Mouse (Mus musculus) c-Kit-negative CD71-positive TER-119-positive erythroid progenitor cells, embryonic 14.5 days (primary cell): ENCODE data around the gene Strbp.

Experiments
- DNase-seq: peaks from one replicate; pipeline ENCODE4 v3.0.0-alpha.2; 2013; ENCODE audit warnings: low read depth, low spot score

The Strbp gene

DNA sequence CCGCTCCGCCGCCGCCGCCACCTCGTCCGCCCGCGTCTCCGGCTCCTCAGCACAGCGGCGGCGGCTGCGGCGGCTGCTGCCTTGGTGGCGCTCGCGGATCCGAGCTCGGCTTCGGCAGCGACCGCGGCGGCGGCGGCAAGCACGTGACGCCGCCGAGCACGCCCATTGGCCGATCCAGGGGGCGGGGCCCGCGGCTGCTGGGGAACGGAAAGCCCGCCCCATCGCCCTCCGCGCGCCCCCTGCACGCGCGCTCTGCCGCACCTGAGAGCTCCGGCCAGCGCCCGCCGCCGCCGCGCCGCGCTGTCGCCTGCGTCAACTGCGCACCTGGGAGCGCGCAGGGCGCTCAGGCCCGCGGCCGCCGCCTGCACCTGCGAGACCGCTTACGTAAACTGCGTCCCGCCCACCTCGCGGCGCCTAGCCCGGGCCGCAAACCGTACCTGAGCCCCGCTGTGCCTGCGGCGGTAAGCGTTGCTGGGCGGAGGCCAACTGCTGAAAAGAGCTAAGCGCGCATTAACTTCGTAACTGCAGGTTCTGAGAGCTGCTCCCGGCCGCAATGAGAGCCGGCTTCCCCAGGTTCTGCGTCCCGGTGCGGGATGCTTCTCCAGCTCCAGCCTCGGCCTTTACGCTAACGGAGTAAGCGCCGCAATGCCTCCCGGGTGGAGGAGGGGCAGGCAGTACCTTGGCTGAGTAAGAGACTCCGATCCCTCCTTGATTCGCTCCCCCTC lies at the start of gene Strbp:
TSS of gene Strbp (minus strand) at position 630 of the 725 bp plus-strand sequence.
- DNase-seq: peak; percentile 85

DNA sequence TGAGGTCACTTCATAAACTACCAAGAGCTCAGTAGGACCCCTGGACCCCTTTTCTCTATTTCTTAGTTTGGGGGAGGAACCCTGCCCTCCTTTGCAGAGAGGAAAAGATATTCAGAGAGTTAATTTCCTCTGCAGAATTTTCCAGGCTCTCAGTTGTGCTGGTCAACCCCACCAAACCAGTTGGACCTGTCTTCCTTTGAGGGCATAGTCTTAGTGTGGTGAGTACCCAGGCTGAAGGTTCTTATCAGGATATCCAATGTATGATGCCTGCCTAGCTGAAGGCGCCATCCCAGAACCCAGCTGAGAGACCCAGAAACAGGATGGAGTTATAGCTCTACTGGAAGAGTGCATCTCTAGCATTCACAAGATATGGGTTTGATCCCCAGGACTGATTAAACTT lies 47.5 kb upstream of the Strbp start:
- DNase-seq: no peak

DNA sequence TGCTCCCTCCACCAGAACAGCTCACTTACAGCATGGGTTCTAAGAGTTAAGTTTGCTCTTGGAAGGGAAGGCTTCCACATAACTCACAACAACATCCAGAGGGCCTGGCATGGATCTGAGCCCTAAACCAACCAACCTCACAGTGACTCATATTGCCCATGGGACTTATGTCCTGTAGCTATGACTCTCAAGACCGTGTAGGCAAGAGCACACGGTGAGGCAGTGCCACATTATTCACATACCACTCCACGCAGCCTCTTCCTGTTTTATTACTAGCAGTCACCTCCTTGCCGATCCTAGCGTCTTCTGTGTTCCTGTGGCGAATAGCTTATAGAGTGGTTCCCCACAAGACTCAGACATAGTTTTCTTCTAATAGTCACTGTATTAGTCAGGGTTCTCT lies 45.7 kb upstream of the Strbp start:
- no peak for DNase-seq

DNA sequence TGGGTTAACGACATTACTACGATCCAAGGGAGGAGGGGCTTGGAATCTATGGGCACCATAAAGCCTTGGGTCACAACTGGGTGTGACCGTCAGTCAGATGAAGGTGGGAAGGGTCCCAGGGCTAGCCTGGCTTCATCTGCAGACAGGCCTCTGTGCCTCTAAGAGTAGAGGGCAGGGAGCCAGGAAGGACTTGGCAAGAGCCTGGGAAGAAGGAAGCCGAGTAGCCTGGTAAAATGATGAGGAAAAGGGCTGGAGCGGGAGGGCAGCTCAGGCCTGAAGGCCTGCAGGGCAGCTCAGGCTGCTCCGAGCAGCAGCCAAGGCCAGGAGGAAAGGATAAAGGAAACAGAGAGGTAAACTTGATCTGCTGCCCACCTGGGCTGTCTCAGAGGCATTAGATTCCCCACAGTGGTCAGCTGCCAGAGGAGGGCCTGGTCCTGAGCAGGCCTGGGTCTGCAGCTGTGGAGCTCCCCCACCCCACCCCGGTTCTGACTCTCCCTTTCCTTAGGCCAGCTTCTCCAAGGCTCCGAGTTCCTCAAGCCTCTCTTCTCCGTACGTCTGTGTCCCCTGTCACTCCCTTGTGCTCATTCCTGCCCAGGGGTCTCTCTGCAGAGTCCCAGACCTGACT lies 44.9 kb upstream of the Strbp start:
- DNase-seq: no peak

DNA sequence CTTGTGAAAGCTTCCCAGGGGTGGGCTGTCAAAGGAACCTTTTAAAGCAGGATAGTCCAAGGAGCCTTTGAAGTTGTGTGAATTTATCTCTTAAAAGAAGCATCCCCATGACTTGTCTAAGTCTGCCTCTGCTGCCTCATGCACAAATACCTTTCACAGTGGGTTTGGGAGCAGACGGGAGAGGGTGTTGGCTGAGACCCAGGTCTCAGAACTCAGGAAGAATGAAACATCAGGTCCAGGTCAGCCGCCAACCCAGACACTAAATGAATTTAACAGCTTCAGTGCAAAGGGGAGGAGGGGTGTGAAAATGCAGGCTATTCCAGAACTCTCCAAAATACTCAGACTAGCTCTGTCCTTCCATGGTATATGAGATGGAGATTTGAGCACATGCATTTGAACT lies 44.2 kb upstream of the Strbp start:
- DNase-seq: no peak

DNA sequence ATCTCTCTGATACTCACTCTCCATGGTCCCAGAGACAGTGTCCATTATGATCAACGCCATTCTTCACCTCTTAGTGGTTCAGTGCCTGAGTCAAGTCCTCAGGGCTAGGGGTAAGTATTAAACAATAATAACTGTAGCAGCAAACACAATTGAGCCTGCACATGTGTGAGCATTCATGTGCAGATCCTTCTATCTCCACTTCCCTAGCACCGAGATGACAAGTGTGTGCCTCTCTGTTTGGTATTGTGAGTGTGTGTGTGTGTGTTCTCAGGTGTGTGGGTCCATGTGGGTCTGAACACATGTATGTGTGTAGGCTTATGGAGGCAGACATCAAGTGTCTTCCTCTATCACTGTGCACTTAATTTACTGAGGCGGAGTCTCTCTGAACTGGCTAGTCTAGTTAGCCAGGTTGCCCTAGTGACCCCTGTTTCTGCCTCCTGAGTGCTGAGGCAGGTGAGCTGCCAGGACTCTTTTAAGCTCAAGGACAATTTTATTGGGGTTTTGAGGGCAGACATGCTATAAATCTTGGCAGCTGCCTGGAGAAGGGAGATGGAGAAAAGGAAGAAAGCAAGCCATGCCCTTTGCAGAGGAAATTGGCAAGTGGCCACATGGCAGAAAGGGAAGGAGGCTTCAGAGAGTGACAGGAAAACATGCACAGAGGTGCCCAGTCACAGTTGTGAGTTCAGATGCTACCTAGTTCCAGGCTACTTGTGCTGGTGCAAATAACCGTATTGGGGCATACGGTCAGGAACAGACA lies 42.8 kb upstream of the Strbp start:
- DNase-seq: no peak

DNA sequence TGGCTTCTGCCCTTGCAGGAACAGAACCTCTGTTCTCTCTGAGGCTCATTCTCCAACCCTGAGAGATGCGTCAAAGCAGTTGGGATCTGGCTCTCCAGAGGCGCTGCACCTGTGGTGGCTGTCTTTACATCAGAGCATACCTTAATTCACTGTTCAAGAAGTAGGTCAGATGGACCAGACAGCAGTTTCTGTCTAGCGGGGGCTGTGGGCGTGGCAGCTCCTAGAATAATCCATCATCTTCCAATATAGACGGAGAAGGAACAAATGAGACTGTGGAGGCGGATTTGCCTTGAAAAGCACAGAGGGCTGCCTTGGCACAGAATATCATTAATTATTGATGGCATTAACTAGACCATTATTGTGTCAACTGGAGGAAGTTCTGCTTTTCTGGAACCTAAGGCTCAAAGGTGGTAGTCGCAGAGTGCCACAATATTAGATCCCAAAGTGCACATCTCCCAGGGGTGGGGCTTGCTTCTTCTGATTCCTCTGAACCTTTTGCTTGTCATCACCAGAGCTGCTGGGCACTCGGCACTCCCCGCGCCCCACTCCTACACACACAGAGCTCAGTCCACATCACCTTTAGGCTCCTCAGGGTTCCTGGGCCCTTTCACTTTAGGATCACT lies 41.2 kb upstream of the Strbp start:
- DNase-seq: no peak

DNA sequence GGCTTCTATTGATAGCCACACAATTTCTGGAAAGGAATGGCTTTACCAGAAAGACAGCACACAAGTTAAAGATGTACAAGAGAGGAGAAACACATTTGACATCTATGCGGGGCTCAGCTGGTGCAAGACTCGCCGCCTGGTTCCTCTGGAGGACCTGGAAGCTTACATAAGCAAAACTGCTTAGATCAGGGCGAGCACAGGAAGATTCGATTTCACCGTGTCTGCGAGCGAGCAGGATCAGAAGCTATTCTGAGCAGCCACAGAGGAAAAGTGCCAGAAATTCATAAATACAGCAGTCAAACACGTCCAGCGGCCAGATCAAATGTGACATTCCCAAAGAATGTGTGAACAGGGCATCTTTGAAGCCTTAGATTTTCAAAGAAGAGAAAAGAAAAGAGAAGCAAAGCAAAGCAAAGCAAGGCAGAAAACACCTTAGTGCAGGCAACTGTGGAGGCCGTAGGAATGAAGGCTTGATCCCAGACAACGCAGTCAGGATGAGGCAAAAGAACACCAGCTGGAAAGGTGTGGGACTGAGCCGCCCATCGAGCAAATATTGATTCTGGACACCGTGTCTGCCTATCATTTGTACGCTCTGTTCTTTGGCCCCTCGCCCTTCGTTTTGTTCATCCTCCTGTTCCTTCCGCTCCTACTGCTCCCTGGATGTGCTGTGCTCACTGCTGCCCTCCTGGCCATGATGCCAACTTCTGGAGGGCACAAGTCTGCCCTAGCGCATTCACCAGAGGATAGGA lies 38.3 kb upstream of the Strbp start:
- no peak for DNase-seq

DNA sequence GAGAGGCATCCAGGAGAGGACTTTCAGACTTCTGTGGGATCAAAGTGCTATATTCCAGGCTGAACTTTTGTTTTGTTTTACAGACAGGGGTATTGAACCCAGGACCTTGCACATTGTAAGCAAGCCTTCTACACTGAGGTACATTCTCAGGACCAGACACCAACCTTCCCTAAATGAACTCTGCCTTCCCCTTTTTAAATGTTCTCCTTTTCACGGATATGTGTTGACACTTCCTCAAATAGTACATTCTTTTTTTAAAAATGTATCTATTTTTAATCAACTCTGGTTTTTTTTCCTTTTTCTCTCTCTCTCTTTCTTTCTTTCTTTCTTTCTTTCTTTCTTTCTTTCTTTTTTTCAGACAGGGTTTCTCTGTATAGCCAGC lies 32.1 kb upstream of the Strbp start:
- DNase-seq: no peak

DNA sequence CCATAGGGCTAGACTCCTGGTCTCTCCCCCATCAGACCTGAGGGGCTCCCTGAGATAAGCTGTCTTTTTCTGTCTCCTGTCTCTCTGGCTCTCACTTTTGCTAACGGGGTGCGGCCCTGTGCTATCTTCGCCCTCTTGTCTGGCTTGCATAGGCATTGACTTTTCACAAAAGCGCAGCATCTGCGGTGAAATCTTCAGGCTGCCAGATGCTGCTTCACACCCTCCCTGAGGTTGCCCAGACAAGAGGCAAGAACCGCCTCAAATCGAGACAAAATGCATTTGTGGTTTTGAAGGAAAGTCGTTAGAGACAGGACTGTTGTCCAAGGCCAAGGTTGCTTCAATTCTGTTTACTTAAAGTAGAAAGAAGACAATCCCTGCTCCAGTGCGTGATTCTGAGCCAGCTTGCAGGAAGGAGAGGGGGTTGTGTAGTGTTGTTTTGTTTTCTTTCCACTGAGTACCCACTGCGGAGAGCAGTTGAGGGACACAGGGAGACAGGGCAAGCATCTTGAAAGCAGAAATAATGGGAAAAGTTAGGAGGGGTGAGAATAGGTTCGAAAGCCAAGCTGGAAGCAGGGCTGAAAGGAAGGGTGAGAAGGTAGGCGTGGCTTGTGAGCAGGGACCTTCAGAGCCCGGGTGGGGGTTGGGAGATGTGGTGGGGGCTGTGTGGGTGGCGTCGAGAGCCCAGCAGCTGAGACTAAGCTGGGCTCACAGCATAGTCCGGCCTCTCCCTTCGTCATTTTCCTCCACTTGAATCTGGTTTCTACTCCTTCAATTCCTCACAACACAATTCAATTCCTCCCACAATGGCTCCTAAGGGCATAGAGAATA lies 31.5 kb upstream of the Strbp start:
- DNase-seq: no peak

DNA sequence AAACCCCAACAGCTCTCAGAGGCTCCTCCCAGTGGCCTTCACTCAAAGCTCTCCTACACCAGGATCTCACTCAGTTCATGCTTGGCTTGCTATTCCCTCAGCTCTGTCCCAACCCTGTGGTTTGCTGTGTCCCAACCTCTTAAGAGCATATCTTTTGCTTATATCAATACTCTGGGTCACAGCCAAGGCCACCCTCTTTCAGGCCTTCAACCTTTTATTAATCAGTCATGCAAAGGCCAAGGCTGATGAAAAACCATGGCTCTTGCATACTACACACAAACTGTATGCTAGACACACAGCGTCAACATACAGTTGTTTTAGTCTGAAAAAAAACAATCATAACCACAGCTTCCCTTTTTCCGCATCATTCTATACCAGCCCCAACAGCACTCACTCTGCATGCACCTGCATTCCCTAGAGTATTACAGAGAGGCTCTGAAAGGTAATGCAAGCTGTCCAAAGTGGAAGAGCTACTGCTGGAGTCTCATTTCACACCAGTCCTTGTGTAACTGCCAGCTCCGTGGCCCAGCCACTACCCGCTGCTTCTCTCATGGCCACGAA lies 27.7 kb upstream of the Strbp start:
- DNase-seq: no peak

DNA sequence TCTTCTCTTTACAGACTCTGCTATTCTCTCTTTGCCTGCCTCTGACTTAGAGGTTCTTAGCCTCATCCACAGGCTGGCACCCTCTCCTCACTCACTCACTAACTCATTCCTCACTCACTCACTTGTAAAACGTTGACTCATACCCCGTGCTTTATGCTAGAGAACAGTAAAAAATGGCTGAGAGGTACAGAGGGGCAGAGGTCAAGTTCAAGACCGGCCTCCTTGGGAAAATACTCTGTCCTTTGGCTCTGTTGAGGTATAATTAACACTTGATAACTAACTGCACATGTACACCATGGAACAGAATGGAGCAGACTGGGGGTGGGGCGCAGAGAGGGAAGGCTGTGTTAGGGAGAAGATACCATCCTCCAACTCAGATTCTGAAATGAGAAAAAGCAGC lies 20.6 kb upstream of the Strbp start:
- DNase-seq: no peak

DNA sequence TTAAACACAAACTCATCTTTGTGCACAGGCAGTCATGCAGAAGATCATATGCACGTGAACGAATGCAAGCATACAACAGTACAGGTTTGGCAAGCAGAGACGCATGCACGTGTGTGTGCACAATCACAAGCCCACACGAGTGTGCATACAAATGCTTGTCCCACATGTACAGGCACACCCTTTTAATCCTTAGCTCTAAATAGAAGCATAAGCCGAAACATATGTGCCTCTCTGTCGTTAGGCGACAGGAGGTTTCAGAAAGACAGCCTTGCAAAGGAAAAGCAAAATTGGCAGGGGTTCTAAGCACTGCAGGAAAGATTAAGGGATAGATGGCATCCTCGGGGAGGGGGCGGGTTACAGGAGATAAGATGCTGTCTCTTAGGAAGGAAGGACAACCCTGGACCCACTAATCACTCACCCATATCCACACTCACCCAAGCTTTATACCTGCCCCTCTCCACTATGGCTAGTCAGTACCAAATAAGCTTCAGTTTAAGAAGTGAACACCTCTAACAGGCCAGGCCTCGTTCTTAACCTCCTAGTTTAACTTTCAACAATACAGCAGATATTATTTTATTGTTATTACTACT lies 19.9 kb upstream of the Strbp start:
- DNase-seq: no peak

DNA sequence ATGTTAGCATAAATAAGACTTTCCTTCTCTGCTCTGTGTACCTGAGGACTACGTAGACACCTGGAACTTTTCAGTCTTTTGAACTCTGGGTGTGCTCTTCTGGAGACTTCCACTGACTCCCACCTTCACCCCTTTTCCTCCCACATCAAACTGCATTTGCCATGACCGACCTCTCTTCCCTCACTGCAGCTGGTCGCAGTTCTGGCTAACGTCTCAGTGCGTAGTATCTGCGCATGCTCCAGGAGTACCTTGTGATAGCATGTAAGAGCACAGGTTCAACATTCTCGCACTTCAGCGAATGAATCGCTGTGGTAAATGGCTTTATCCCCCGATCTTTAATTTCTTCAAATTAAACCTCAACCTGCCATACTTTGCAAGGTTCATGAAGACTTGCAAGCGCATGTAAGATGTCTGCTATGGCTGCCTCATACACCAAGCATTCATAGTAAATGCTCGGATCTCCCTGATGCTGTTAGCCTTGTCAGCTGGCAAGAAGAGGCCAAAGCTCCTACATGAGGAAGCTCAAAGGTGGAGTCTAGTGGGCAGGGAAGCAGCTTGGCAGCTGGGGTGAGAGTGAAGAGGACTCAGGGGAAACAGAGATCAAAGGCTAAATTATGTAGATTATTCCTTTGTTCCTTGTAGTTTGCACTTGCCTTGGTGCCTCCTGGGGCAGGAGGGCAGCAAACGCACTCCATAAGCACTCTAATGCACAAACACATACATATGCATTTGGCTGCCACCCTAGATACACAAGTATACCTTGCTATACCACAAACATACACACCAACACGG lies 19.2 kb upstream of the Strbp start:
- no peak for DNase-seq

DNA sequence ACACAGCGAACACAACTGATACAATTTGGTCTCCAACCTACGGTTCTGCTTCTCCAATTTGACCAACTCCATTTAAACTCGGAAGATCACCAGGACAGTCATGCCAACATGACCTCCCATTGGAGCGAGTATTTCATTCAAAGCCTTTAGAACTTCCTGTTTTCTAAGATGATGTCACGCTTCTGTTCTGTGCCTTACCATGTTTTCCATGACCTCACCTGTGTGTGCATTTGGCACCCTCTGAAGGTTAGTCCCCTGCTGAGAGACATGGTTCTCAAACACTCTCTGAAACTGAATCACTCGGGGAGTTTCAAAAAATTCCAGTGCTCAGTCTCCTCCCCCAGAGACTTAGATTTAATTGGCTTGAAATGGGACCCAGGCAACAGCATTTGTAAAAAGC lies 12.6 kb upstream of the Strbp start:
- DNase-seq: no peak

DNA sequence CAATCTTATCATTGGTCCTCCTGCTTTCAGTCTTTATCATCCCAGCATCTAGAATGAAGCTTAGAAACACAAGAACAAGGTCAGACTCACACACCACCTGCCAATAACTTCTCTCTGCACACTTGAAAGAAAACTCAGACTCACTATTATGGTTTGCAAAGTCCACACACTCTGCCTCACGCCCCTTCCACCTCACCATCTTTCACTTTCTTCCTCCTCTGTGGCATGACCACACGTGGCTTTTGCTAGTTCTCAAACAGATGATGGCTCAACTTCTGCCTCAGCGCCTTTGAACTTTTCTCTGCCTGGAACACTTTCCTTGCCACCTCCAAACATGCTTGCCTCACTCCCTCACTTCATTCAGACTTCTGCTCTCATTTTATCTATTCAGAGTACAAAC lies 11.7 kb upstream of the Strbp start:
- DNase-seq: no peak

DNA sequence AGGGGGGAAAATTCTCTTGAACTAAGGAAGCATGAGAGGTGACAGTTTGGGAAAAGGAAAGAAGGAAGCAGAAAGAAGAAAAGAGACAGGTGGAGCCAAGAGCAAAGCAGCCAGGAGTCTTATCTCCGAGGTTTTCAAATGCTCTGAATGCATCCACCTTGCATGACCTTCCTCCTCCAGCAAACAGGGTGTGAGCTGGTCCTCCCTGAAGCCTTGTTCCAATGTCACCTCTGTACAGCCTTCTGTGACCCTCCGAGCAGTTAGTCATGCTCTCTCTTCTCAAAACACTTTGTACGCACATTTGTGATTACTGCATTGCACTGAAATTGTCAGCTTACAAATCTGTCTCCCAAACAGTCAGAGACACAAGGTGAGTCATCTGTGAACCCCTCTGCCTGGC lies 9.4 kb upstream of the Strbp start:
- no peak for DNase-seq

DNA sequence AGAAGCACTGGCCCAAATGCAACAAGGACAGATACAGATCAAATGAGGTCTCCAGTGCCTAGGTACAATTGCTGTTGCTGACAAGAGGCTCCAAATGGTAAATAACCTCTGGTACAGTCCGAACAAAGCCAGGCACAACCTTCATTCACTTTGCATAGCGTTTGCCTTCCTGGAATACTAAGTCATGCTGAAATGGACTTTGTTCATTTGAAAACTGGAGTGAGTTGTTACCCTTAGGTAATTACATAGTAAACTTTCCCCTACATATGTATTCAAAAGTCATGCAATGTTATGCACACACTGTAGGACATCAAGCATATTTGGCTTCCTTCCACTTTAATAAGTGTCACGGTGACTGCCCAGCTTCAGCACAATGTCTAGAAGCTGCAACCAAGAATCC lies 5.2 kb upstream of the Strbp start:
- no peak for DNase-seq

DNA sequence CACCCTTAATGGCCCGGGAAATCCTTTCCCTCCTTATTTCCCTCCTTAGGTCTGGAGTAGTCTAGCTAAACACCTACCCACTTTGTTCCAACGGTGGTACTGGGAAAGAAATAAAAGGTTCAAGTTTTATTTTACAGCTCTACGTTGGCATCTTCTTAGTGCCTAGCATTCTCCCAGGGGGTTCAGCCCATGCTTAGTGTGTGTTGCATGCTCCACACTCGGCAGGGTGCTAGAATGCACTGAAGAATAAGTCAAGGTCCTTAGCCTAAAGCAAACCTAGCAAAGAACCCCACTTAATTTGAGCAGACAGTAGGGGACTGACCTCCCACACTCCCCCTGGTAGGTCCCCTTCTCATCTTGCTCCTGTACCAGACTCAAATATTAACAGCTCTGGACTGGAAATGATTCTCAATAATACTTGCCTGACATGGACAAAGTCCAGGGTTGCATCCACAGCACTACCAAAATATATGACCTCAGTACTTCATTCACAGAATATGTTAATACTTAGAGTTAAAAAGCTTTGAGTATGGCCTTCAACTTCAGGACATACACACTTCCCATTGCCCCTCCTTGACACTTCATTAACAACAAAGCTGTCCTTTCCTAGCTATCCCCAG lies 592 bp upstream of the Strbp start:
- DNase-seq: no peak
